In the genomic region with DNA sequence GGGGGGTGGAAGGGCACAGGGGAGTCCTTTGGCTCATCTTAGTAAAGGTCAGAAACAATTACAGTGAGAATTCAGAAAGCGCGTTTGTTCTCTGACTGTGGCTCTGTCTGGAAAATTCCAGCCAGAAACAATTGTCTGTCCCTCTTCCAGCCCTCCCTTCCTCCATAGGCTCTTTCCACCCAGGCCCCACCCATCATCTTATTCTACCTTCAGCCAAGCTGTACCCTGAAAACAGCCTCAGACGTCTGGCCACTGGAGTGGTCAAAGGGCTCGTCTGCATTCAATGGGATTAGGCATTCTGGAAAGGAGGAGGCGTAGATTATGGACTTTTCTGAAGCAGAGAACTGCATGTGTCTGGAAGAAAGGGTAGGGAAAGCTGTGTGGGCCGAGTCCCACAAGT, we compare ENCODE assay signal across 14 mouse cellular contexts. TPM values are rescaled to one million over a fixed set of nuclear protein-coding genes. Genes with fewer than 3 reads are reported as not detected.
DNase-seq lines count a peak whose midpoint lies in the region; ATAC-seq and TF ChIP-seq lines count a peak whose summit lies in the region.
"Had no signal": no experiment of that assay in that cellular context is flagged by ENCODE, and none has a peak within 500 bp of the region (broad histone marks: within the 10 kb centered on the region; RNA-seq: fewer than 3 reads in every experiment).

No protein-coding gene starts in this region.

- H3K4me1 ChIP-seq in forebrain, embryonic 11.5 days (replicated peaks; ENCODE audit: control insufficient read depth, insufficient read depth, low read length), result peaks cover 16% of the 10 kb centered on the region
- H3K4me1 ChIP-seq in forebrain, embryonic 13.5 days, result peaks cover 28% of the 10 kb centered on the region
- peaks cover 27% of the 10 kb centered on the region for H3K4me1 ChIP-seq in hindbrain, embryonic 12.5 days
- peaks cover 25% of the 10 kb centered on the region for H3K4me1 ChIP-seq in hindbrain, embryonic 13.5 days (replicated peaks)
- H3K4me1 ChIP-seq in lung, embryonic 16.5 days (replicated peaks; ENCODE audit: control insufficient read depth, insufficient read depth, low read length), result peaks cover 9% of the 10 kb centered on the region
- peaks cover 33% of the 10 kb centered on the region for H3K4me1 ChIP-seq in neural tube, embryonic 13.5 days (replicated peaks)
- H3K4me1 ChIP-seq in liver, postnatal 0 days (ENCODE audit: insufficient read depth), result peaks cover 7% of the 10 kb centered on the region; the same call in 1 of the 2 replicates

- TF ChIP-seq EP300 in liver, postnatal 0 days (IDR thresholded peaks at IDR 0.05; ENCODE audit: low read depth), result no peak

- WGBS in forebrain, embryonic 11.5 days, result 36% methylated on average over 6 of the region's 6 CpGs
- WGBS in forebrain, embryonic 13.5 days, result 36% methylated on average over 6 of the region's 6 CpGs
- 49% methylated on average over 6 of the region's 6 CpGs for WGBS in hindbrain, embryonic 12.5 days
- WGBS in hindbrain, embryonic 13.5 days, result 49% methylated on average over 6 of the region's 6 CpGs
- WGBS in lung, embryonic 16.5 days, result 68% methylated on average over 6 of the region's 6 CpGs
- 44% methylated on average over 6 of the region's 6 CpGs for WGBS in neural tube, embryonic 13.5 days
- 82% methylated on average over 6 of the region's 6 CpGs for WGBS in liver, postnatal 0 days (ENCODE audit: insufficient replicate concordance)

- H3K27me3 ChIP-seq in forebrain, embryonic 11.5 days (ENCODE audit: control insufficient read depth, insufficient read depth, low read length), result no peaks in the 10 kb centered on the region
- peaks cover 6% of the 10 kb centered on the region; the same call in 1 of the 2 replicates for H3K27me3 ChIP-seq in forebrain, embryonic 13.5 days
- no peaks in the 10 kb centered on the region for H3K27me3 ChIP-seq in hindbrain, embryonic 12.5 days
- H3K27me3 ChIP-seq in hindbrain, embryonic 13.5 days, result no peaks in the 10 kb centered on the region; the same call in 1 of the 2 replicates
- no peaks in the 10 kb centered on the region for H3K27me3 ChIP-seq in lung, embryonic 16.5 days (ENCODE audit: control insufficient read depth, insufficient read depth, low read depth, low read length)
- peaks cover 6% of the 10 kb centered on the region; the same call in 1 of the 2 replicates for H3K27me3 ChIP-seq in neural tube, embryonic 13.5 days
- no peaks in the 10 kb centered on the region for H3K27me3 ChIP-seq in liver, postnatal 0 days (ENCODE audit: insufficient read depth, low read length)

- H3K4me2 ChIP-seq in forebrain, embryonic 11.5 days (ENCODE audit: low read depth, low read length, severe bottlenecking), result no peak overlapping the region
- H3K4me2 ChIP-seq in forebrain, embryonic 13.5 days, result no peak overlapping the region
- no peak overlapping the region for H3K4me2 ChIP-seq in hindbrain, embryonic 12.5 days (replicated peaks)
- H3K4me2 ChIP-seq in hindbrain, embryonic 13.5 days, result no peak overlapping the region
- H3K4me2 ChIP-seq in lung, embryonic 16.5 days (ENCODE audit: low read depth, low read length), result no peak overlapping the region
- H3K4me2 ChIP-seq in neural tube, embryonic 13.5 days, result no peak overlapping the region
- no peak overlapping the region for H3K4me2 ChIP-seq in liver, postnatal 0 days (ENCODE audit: low read depth, low read length)
- H3K4me2 ChIP-seq: heart, embryonic 11.5 days had no signal

- no peaks in the 10 kb centered on the region for H3K36me3 ChIP-seq in forebrain, embryonic 11.5 days (ENCODE audit: control insufficient read depth, insufficient read depth, low read length)
- H3K36me3 ChIP-seq in forebrain, embryonic 13.5 days (ENCODE audit: poor library complexity, severe bottlenecking), result no peaks in the 10 kb centered on the region
- H3K36me3 ChIP-seq in hindbrain, embryonic 12.5 days, result no peaks in the 10 kb centered on the region
- H3K36me3 ChIP-seq in hindbrain, embryonic 13.5 days, result no peaks in the 10 kb centered on the region
- no peaks in the 10 kb centered on the region for H3K36me3 ChIP-seq in lung, embryonic 16.5 days (ENCODE audit: control insufficient read depth, insufficient read depth, low read length)
- H3K36me3 ChIP-seq in neural tube, embryonic 13.5 days, result no peaks in the 10 kb centered on the region
- H3K36me3 ChIP-seq in liver, postnatal 0 days (replicated peaks; ENCODE audit: insufficient read depth, low read length), result no peaks in the 10 kb centered on the region

- no peak overlapping the region; the same call in 1 of the 2 replicates for H3K9ac ChIP-seq in forebrain, embryonic 11.5 days (ENCODE audit: low read length)
- H3K9ac ChIP-seq in forebrain, embryonic 13.5 days, result no peak overlapping the region
- H3K9ac ChIP-seq in hindbrain, embryonic 12.5 days, result no peak overlapping the region
- H3K9ac ChIP-seq in hindbrain, embryonic 13.5 days, result no peak overlapping the region
- no peak overlapping the region for H3K9ac ChIP-seq in lung, embryonic 16.5 days (ENCODE audit: low read length)
- no peak overlapping the region for H3K9ac ChIP-seq in neural tube, embryonic 13.5 days
- H3K9ac ChIP-seq in liver, postnatal 0 days (replicated peaks), result no peak overlapping the region

- H3K4me3 ChIP-seq in forebrain, embryonic 11.5 days (ENCODE audit: low read depth, low read length), result no peak overlapping the region
- no peak overlapping the region for H3K4me3 ChIP-seq in forebrain, embryonic 13.5 days
- H3K4me3 ChIP-seq in hindbrain, embryonic 12.5 days, result no peak overlapping the region
- H3K4me3 ChIP-seq in hindbrain, embryonic 13.5 days, result no peak overlapping the region
- no peak overlapping the region for H3K4me3 ChIP-seq in lung, embryonic 16.5 days (ENCODE audit: low read length)
- H3K4me3 ChIP-seq in neural tube, embryonic 13.5 days, result no peak overlapping the region
- H3K4me3 ChIP-seq in liver, postnatal 0 days (ENCODE audit: low read depth, low read length), result no peak overlapping the region

- TF ChIP-seq CTCF in liver, postnatal 0 days (IDR thresholded peaks at IDR 0.05; ENCODE audit: low read depth), result no peak

- DNase-seq in forebrain, embryonic 11.5 days (ENCODE audit: low spot score), result no peak
- DNase-seq in lung, postnatal 14 days, result no peak
- DNase-seq in liver, postnatal 0 days, result no peak
- DNase-seq: adrenal gland, postnatal 10 days; cerebellum, postnatal 36 days; right cerebral cortex, postnatal 14 days had no signal

- H3K9me3 ChIP-seq in forebrain, embryonic 11.5 days (ENCODE audit: control insufficient read depth, low read length), result no peaks in the 10 kb centered on the region
- H3K9me3 ChIP-seq in forebrain, embryonic 13.5 days (replicated peaks), result no peaks in the 10 kb centered on the region
- H3K9me3 ChIP-seq in hindbrain, embryonic 12.5 days (replicated peaks), result no peaks in the 10 kb centered on the region
- no peaks in the 10 kb centered on the region for H3K9me3 ChIP-seq in hindbrain, embryonic 13.5 days
- no peaks in the 10 kb centered on the region for H3K9me3 ChIP-seq in lung, embryonic 16.5 days (ENCODE audit: control insufficient read depth, low read length)
- no peaks in the 10 kb centered on the region for H3K9me3 ChIP-seq in neural tube, embryonic 13.5 days
- H3K9me3 ChIP-seq in liver, postnatal 0 days (ENCODE audit: low read length), result no peaks in the 10 kb centered on the region

- ATAC-seq in forebrain, embryonic 11.5 days (replicated peaks; ENCODE audit: low FRiP score), result peak; percentile 43; the same call in 1 of the 2 replicates
- ATAC-seq in forebrain, embryonic 13.5 days, result no peak
- 0 out of 2 replicates have a peak, but pooled peaks have one; percentile 29 for ATAC-seq in hindbrain, embryonic 12.5 days (ENCODE audit: low FRiP score)
- ATAC-seq in hindbrain, embryonic 13.5 days (ENCODE audit: low FRiP score), result no peak
- ATAC-seq in lung, embryonic 16.5 days (ENCODE audit: low read depth), result no peak
- peak; percentile 50; the same call in 1 of the 2 replicates for ATAC-seq in neural tube, embryonic 13.5 days (ENCODE audit: low read depth)
- ATAC-seq in liver, postnatal 0 days, result no peak
- ATAC-seq: intestine, postnatal 0 days; midbrain, embryonic 16.5 days had no signal

- H3K27ac ChIP-seq in forebrain, embryonic 11.5 days (ENCODE audit: low read depth, low read length), result no peak overlapping the region
- H3K27ac ChIP-seq in forebrain, embryonic 13.5 days, result no peak overlapping the region
- H3K27ac ChIP-seq in hindbrain, embryonic 12.5 days, result peak overlapping the region; percentile 30; the same call in 1 of the 2 replicates
- no peak overlapping the region for H3K27ac ChIP-seq in hindbrain, embryonic 13.5 days
- H3K27ac ChIP-seq in lung, embryonic 16.5 days (ENCODE audit: low read length), result peak overlapping the region; percentile 46
- H3K27ac ChIP-seq in neural tube, embryonic 13.5 days (replicated peaks), result no peak overlapping the region
- no peak overlapping the region for H3K27ac ChIP-seq in liver, postnatal 0 days (ENCODE audit: low read depth)

RNA-seq across cellular contexts. Expression of a gene that starts 56.8 kb away (rescaled TPM):
- 60.7 and 62.7 TPM in 2 replicates for polyA plus RNA-seq in forebrain, embryonic 11.5 days (2014; fragmentation: Nextera tagmentation; extraction: Ambion mirVana)
- polyA plus RNA-seq in forebrain, embryonic 13.5 days (2015; fragmentation: Nextera tagmentation; extraction: Ambion mirVana), result 87.2 and 97.6 TPM in 2 replicates
- 70.7 and 86.0 TPM in 2 replicates for polyA plus RNA-seq in hindbrain, embryonic 12.5 days (2016; fragmentation: Nextera tagmentation; extraction: Ambion mirVana)
- 55.6 and 56.7 TPM in 2 replicates for polyA plus RNA-seq in hindbrain, embryonic 13.5 days (2015; fragmentation: Nextera tagmentation; extraction: Ambion mirVana)
- polyA plus RNA-seq in lung, embryonic 16.5 days (2015; fragmentation: Nextera tagmentation; extraction: Ambion mirVana), result 110 and 119 TPM in 2 replicates
- 77.6 and 79.5 TPM in 2 replicates for polyA plus RNA-seq in neural tube, embryonic 13.5 days (2015; fragmentation: Nextera tagmentation; extraction: Ambion mirVana)
- 5.7 and 6.4 TPM in 2 replicates for polyA plus RNA-seq in liver, postnatal 0 days (2015; fragmentation: Nextera tagmentation; extraction: Ambion mirVana)

Comparison
In these comparisons a context has a peak if more than half of its experiments do, and no peak if none do; other contexts are left out.
1. ATAC-seq: peak in forebrain, embryonic 11.5 days (single experiment), hindbrain, embryonic 12.5 days (single experiment) and neural tube, embryonic 13.5 days (single experiment); none in forebrain, embryonic 13.5 days (single experiment), hindbrain, embryonic 13.5 days (single experiment), lung, embryonic 16.5 days (single experiment) and liver, postnatal 0 days (single experiment).
2. H3K27ac ChIP-seq: peak in hindbrain, embryonic 12.5 days (single experiment) and lung, embryonic 16.5 days (single experiment); none in forebrain, embryonic 11.5 days (single experiment), forebrain, embryonic 13.5 days (single experiment), hindbrain, embryonic 13.5 days (single experiment), neural tube, embryonic 13.5 days (single experiment) and liver, postnatal 0 days (single experiment).